Mouse (Mus musculus): ENCODE data around the gene Col6a4. TPM values are rescaled to one million over a fixed set of nuclear protein-coding genes. Genes with fewer than 3 reads are reported as not detected.
A peak's percentile ranks its signal among the peaks of the same experiment; 100 is the strongest.

Gene Col6a4
- under 1 TPM; 0.02 to 0.05 TPM for total RNA-seq (2021)

DNA sequence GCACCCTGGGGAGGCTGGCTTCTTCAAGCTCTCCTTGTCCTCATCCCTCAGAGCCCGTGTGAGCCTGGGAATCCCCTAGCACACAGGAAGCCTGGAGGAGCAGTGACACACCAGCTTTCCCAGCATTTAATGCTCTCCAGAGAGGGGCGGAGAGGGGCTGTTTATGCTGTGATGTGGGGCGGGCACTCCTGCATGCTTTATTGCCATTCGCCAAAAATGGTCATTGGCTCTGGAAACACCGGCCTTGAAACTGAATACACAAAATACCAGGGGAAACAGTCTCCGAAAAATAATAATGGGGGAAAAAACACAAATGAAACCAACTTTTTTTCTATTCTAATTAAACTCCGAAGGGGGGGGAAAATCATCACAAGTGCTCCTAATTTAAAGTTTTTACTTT lies at the start of gene Col6a4:
Gene Col6a4, minus strand, starts transcription at position 101 of the 400 bp plus-strand sequence.
- no peak for DNase-seq
- intact Hi-C loops (cut with DNase I): no loop called here

- intact Hi-C loops (cut with DNase I): no loop called here
- no peak for DNase-seq
Observed at GRCm38 (mm10) chr9:106145582-106145981, 49.0 kb upstream of the Col6a4 start.

DNA sequence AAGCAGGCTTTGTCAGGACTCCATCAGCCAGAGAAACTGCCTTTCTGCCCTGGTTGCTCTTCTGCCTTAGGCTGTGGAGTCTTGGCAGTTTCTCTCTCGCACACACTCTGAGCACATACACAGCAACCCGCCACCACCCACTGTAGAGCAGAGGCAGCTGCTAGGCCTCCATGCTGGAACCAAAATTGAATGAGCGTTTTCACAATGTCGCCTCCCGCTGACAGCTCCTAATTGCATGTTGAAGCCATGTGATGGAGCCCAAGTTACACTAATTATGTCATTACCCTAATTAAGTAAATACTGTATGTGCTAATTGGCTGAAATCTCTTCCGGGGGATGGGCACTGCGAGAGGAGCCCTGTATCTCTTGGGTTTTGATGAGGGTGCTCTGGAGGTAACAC lies 47.6 kb upstream of the Col6a4 start:
- no peak for DNase-seq
- intact Hi-C loops (cut with DNase I): no loop called here

GRCm38 (mm10) chr9:106141955-106142354 lies 45.4 kb upstream of the Col6a4 start:
- no peak for DNase-seq
- intact Hi-C loops (cut with DNase I): no loop called here

- intact Hi-C loops (cut with DNase I): no loop called here
- no peak for DNase-seq
Observed at GRCm38 (mm10) chr9:106139763-106140162, 43.2 kb upstream of the Col6a4 start.

GRCm38 (mm10) chr9:106137671-106138216 lies 41.2 kb upstream of the Col6a4 start:
- intact Hi-C loops (cut with DNase I): no loop called here

GRCm38 (mm10) chr9:106130250-106130649 lies 33.7 kb upstream of the Col6a4 start:
- no peak for DNase-seq

More at GRCm38 (mm10) chr9:106137671-106138216, 41.2 kb upstream of the Col6a4 start:
- DNase-seq: no peak

GRCm38 (mm10) chr9:106129072-106129471 lies 32.5 kb upstream of the Col6a4 start:
- DNase-seq: no peak
- intact Hi-C loops (cut with DNase I): no loop called here

More at GRCm38 (mm10) chr9:106130250-106130649, 33.7 kb upstream of the Col6a4 start:
- intact Hi-C loops (cut with DNase I): no loop called here

GRCm38 (mm10) chr9:106126786-106127251 lies 30.2 kb upstream of the Col6a4 start:
- intact Hi-C loops (cut with DNase I): no loop called here
- DNase-seq: no peak

- peak; percentile 28 to 33 for DNase-seq
- intact Hi-C loops (cut with DNase I): no loop called here
Observed at GRCm38 (mm10) chr9:106123599-106123998, 27.0 kb upstream of the Col6a4 start.

- DNase-seq: no peak
- intact Hi-C loops (cut with DNase I): loop anchor here (10.0 kb wide), 1 partner anchor 254 kb away; no protein-coding TSS in a partner anchor
Observed at GRCm38 (mm10) chr9:106119075-106119474, 22.5 kb upstream of the Col6a4 start.

GRCm38 (mm10) chr9:106115801-106116424 lies 19.3 kb upstream of the Col6a4 start:
- DNase-seq: no peak
- intact Hi-C loops (cut with DNase I): loop anchor here (10.0 kb wide), 1 partner anchor 251 kb away; no protein-coding TSS in a partner anchor

GRCm38 (mm10) chr9:106112770-106113423 lies 16.3 kb upstream of the Col6a4 start:
- intact Hi-C loops (cut with DNase I): loop anchor here (2.0 to 10.0 kb wide), 2 partner anchors 248 to 418 kb away; no protein-coding TSS in a partner anchor
- peak; percentile 73 to 85 for DNase-seq

DNA sequence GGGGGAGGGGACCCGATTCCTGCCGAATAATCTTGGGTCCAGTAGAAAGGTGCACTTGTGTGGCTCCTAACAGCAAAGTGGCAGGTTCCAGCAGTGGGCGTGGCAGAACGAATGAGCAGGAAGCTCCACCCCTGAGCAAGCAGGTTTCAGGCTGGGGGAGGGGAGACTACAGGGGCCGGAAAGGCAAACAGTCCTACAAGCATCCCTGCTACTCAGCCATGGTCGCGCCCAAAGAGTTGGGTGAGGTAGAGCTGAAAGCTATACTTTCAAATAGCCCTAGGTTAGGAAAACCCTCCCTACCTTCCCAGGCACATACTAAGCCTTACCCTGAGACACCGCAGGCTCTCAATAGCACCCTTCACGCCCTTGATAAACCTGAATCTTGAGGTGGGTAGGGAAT lies 9.7 kb upstream of the Col6a4 start:
- no peak for DNase-seq
- intact Hi-C loops (cut with DNase I): no loop called here

DNA sequence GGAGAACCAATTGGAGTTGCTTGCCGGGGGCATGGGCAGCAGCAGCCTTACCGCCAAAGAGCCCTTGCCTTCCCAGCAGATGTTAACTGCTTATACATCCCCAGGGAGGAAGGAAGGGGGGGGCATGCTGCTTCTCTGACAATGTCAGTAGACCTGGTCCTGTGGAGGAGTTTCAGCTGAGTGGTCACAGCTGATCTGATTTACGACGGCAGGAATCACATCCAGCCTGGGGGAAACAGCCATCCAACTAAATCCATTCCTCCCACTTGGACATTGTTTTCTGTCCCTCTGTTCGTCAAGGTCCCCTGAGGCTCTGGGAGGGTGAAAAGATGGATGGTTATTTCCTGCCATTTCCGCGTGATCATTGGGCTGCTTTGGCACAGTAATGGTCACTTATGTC lies 7.8 kb upstream of the Col6a4 start:
- no peak for DNase-seq
- intact Hi-C loops (cut with DNase I): no loop called here

DNA sequence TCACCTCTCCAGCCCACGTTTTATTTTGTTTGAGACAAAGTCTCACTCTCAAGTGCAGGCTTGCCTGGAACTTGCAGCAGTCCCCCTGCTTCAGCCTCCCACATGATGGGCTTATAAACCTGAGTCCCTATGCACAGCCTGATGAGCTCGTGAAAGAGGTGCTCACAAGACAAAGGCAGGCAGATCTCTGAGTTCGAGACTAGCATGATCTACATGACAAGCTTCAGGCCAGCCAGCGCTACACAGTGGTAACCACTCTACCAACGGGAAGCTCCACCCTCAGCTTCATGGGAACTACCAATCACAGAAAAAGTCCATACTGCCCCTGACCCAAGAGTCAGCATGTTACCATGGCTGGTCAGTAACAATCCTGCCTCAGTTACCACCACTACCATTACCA lies 4.6 kb upstream of the Col6a4 start:
- DNase-seq: no peak
- intact Hi-C loops (cut with DNase I): no loop called here

- intact Hi-C loops (cut with DNase I): no loop called here
- no peak for DNase-seq
Observed at GRCm38 (mm10) chr9:106100262-106100661, 3.7 kb upstream of the Col6a4 start.

DNA sequence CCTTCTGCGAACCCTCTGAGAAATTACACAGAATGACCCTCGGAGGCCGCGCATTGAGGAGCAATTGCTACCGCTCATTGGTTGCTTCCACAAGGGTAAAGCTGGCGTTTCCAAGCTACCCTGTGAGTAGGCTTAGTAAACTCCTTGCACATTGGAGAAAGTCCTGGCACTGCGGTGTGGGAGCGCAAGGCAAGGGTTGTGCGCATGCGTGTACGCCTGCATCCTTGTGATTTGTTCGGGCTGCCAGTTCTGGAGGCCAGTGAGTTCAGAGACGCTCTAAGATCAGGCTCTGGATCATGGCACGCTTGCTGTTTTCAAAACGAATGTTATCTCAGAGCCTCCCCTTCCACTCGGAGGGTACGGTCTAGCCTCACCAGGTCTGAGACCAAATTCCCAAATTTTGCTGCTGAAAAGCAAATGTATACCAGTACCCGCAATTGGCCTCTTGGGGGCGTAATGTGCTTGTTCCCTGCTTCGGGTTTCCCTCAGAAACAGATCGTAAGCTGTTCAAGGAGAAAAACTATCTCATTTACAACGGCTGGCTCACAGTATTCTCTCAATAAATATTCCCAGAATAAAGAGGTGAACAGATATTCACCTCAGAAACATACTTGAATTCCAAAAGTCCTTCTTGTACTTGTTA lies 2.9 kb upstream of the Col6a4 start:
- intact Hi-C loops (cut with DNase I): no loop called here
- DNase-seq: no peak

- intact Hi-C loops (cut with DNase I): no loop called here
Observed at GRCm38 (mm10) chr9:106081528-106081927, 15.1 kb downstream of the Col6a4 start.

GRCm38 (mm10) chr9:106080261-106081033 lies 16.1 kb downstream of the Col6a4 start:
- peak; percentile 19 to 55 for DNase-seq
- intact Hi-C loops (cut with DNase I): no loop called here

More at GRCm38 (mm10) chr9:106081528-106081927, 15.1 kb downstream of the Col6a4 start:
- no peak for DNase-seq

Measured in heart, postnatal 10 days (tissue).